Mouse (Mus musculus): Measurements from ENCODE around the gene Hif3a.
A peak's percentile ranks its signal among the peaks of the same experiment; 100 is the strongest.

Hif3a gene

DNA sequence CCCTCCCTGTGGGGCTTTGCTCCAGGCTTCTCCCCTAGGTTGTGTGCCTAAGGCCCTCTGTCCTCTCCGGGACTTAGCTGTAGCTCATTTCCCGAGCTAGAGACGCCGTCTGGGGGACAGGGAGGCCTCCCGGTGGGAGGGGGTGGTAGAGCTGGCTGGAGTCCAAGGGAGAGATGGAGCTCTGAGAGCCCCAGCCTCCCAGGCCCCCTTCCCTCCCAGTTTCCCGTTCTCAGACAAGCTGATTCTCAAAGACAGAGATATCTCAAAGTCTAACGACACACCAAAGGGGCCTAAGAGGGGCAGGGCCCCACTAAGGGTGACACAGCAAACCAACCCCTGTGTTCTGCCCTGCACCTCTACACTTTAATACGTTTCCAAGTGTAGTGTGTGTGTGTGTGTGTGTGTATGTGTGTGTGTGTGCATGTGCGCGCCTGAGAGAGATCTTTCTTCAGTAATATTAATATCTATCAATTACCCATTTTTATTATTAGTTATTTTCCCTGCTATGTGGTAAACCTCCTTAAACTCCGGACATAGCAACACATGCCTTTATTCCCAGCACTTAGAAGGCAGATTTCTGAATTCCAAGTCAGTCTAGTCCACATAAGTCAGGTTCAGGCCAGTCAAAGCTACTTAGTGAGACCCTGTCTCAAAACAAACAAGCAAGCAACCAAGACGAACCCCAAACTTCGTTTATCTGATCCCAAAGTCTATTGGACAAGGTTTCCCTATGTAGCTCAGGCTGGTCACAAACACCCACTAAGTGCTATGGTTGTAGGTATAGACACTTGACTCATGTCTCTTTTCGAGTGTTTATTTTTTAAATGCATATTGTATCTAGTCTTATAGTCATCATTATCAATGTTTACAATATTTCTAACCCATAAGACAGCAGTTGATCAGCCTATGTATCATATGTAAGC, 5.4 kb downstream of the Hif3a start:
- no peak for DNase-seq (ENCODE audit: low read depth, low spot score)

DNA sequence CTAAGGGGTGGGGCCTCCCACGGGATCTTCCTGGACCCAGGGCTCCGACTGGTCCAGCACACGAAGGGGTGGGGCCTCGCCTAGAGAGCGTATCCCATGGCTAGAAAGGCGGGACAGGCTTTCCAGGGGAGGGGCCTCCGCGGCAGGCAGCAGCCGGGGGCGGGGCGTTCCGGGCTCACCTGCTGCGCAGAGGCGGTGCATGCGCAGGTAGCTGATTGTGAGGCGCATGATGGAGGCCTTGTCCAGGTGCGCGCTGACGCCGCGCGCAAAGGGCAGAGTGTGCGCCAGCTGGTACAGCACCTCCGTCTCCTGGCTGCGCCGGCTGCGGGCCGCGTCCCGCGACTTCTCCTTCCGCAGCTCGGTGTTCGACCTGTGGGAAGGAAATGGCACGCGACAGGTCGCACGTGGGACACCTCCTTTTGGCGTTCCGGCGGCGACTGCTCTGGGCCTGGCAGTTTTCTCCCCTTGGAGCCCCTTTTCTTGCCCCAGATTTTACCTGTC, 6.1 kb downstream of the Hif3a start:
- DNase-seq (ENCODE audit: low read depth, low spot score): peak; percentile 93

DNA sequence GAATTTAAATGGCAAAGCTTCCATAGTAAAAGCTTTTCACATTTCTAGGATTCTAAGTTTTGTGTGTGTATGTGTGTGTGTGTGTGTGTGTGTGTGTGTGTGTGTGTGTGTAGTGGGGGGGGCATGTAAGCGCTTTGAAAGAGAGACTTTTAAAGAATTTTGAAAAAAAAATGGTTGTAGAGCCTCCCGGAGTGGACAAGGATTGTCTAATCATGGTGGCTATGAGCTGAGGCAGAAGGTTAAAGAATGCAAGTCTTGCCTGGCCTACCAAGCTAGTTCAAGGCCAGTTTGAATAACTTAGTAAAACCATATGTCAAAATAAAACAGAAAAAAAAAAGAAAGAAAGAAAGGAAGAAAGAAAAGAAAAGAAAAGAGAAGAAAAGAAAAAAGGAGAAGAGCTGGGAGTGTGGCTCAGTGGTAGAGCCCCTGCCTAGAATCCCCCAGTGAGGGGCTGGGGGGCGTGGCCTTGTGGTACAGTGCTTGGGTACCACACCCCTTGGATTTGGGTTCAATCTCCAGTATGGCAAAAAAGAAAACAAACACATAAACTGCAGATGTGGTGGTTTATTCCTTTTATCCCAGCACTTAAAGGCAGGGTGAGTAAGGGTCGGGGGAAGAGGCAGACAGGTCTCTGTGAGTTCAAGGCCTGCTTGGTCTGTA, 6.8 kb downstream of the Hif3a start:
- DNase-seq (ENCODE audit: low read depth, low spot score): no peak

DNA sequence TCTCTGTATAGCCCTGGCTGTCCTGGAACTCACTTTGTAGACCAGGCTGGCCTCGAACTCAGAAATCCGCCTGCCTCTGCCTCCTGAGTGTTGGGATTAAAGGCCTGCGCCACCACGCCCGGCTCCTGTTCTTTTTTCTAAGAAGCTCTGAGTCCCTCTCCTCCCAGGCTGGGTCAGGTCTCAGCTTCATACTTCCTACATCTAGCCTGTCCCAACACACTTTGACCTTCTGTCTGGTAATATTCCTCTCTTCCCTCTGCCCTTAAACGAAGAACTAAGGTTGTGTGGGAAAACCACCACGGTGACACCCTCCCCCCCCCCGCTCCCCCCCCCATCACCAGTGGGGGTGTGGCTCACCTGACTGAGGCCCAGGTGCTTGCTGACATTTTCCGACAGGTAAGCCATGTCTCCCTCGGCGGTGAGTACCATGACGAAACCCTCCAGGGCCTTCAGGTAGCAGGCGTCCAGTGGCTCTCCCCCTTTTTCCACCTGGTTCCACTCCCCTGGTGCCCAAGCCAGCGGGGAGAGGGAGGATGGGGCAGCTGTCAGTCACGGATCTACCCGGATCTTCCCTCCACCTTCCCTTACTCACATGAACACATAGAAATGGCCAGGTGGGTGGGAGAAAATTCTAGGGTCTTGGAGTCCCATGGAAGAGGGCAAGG, 7.8 kb downstream of the Hif3a start:
- no peak for DNase-seq (ENCODE audit: low read depth, low spot score)

DNA sequence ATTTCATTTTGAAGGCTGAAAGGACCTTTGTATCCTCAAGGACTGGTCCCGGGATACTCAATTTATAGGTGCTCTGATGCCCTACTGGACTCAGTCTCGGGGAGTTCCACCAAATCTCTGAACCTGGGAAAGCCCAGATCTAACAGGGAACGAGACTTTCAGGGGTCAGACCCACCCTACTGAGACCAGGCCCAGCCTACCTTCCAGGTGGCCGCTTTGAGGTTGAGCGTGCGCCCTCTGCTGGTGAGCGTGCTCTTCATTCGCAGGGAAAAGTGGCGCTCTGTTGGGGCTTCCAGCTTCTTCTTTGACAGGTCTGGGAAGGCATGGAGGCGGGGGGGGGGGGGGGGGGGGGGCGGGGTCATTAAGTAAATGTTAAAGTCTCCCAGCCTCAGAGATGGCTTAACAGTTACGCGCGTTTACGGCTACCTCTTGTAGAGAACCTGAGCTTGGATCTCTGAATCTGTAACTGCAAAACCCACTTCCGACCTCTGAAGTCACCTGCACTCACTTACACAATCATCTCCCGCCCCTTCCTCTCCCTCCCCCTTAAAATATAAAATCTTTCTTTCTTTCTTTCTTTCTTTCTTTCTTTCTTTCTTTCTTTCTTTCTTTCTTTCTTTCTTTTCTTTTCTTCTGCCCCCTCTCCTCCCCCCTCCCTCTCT, 11.2 kb downstream of the Hif3a start:
- peak; percentile 59 for DNase-seq (ENCODE audit: low read depth, low spot score)

DNA sequence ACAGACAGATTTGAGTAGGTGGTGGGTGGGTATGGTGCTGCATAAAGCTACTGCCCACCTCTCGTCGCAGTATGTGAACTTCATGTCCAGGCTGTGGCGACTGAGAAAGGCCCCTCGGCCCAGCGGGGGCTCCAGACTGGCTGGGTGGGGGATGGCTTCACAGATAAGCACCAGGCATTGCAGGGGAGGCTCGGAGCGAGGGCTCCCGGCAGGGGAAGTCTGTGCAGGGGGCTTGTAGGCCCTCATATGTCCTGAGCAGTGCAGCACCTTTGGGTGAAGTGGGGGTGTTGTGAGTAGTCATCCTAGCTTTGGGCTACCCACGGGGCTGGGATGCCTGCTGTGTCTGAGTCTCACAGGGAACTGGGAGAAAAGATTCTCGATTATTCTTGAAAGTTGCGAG, 11.7 kb downstream of the Hif3a start:
- no peak for DNase-seq (ENCODE audit: low read depth, low spot score)

DNA sequence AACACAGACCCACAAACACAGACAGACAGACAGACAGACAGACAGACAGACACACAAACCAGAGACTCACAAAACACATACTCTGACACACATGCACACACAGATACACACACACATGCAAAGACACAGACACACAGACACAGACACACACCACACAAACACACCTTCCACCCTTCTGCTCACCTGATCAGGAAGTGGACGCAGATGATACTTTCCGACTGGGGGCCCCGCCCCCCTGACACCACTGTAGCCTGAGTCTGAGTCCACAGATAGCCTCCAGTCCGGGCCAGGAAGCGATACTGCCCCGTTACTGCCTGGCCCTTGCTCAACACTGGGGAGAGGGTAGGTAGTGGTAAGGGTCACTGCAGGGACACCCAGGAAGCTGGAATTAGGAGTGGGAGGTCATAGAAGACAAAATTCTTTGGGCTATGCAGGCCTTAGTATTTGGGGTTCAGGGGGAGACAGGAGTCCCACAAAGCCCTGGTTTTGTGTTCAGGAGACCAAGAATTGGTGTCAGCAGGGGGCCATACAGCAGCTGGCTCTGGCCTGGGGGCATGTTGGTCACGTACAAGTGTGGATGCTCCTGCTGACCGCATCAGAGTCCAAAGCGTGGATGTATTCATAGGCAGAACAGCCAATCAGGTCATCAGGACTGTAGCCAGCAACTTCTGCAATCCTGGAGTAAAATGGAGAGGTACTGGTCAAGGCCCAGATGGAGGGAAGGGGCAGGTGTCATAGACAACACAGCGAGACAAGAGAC, 13.6 kb downstream of the Hif3a start:
- DNase-seq (ENCODE audit: low read depth, low spot score): no peak

DNA sequence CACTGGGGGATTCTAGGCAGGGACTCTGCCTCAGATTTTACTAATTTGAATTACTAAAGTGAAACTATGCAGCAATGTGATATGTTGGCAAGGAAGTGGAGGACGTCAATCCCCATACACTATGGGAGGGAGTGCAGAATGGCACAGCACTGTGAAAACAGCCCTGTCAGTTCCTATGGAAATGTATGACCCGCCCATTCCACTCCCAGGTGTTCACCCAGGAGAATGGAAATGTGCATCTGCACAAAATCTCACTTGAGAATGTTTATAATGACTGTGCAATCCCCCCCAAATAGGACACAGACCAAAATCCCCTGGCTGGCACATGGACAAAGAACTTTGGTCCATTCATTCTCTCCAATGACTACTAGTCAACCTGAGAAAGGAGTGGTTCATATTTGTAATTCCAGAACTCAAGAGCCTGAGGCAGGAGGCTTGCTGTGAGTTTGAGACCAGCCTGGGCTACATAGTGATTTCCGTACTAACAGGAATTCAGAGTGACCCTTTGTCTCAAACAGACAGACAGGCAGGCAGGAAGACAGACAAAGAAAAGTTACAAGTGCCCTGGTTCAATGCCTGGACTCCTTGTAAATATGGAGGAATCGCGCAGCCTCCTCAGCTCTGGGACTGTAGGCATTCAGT, 15.1 kb downstream of the Hif3a start:
- DNase-seq (ENCODE audit: low read depth, low spot score): no peak

DNA sequence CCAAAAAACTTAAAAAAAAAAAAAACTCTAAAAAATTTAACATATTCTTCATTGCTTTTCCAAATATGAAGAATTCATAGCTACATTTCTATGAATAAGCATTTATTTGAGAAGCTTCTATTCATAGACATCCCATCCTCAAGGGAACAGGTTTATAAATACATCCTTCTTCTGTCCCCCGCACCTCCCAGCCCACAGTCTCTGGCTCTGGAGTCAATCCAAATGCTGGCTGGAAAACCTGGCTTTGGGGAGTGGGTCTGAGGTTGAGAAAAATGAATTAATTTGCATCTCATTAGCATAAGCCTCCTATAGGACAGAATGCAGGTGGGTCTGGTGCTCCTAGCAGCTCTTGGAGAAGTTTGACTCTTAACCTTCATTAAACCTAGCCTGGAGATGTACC, 16.5 kb downstream of the Hif3a start:
- DNase-seq (ENCODE audit: low read depth, low spot score): no peak

DNA sequence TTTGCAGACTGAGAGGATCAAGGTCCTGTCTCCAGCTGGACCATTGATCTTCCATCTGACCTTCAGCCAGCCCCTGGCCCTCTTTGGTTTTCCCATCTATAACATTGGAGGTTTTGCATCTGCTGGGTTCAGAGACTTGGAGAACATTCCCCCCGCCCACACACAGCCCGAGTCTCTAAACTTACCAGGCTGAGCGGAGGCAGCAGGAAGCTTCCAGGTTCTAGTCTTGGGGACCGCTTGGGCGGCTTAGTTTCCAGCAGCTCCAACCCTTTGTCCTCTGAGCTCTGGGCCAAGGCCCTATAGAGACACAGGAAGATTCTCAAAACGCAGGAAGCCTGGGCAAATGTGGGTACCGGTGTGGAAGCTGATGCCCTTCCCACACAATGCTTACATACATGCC, 22.9 kb downstream of the Hif3a start:
- DNase-seq (ENCODE audit: low read depth, low spot score): no peak

DNA sequence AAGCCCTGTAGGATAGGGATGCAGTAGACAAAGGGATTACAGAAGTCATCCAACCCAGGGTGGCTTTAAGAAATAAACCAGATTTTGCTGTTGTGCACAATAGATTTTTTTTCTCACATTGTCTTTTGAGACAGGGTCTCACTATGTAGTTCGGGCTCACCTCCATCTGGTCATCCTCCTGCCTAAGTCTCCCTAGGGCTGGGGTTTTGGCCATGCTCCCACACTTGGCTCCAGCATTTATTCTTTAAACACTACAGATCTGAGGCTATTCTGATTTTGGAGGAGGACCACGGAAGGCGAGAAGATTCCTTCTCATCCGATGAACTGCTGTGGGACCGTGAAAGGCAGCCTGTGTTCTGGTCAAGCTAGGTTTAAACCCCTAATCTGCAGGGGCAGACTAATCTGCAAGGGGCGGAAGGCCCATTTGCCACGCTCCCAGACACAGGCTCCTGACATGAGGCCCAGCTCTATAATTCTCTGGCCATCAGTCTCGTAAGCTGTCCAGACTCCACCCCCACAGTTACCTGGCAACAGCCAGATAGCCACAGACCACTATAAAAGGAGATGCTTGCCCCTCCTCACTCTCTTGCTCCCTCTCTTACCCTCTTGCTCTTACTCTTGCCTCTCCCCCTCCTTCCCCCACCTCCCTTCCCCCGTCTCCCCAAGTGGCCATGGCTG, 24.1 kb downstream of the Hif3a start:
- DNase-seq (ENCODE audit: low read depth, low spot score): no peak

DNA sequence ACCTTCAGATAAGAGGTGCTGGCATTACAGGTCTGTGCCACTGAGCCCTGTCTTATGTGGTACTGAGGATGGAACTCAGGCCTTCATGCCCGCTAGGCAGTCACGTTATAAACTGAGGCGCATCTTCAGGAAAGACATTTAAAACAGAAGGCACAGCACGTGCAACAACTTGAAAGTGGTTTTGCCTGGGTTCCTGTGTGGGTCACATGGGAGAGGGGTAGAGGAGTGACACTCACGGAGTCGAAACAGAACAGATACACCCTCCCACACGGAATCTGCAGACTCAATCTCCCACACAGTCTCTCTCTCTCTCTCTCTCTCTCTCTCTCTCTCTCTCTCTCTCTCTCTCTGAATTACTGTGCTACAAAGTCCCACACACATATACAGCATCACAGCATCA, 32.0 kb downstream of the Hif3a start:
- no peak for DNase-seq (ENCODE audit: low read depth, low spot score)

DNA sequence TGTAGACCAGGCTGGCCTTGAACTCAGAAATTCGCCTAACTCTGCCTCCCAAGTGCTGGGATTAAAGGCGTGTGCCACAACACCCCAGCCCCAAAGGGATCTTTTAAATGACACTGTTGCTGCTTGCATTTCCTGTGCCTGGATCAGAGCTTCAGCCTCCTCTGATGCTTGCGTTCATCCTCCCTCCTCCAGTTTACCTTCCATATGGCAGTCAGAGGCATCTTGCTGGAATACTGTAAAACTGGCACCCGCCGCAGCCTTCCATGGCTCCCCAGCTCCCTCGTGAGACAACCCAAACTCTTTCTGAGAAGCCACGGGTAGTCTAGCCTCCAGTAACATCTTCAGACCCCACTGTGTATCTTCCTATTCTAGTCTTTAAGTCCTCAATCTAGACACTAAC, 33.3 kb downstream of the Hif3a start:
- no peak for DNase-seq (ENCODE audit: low read depth, low spot score)

DNA sequence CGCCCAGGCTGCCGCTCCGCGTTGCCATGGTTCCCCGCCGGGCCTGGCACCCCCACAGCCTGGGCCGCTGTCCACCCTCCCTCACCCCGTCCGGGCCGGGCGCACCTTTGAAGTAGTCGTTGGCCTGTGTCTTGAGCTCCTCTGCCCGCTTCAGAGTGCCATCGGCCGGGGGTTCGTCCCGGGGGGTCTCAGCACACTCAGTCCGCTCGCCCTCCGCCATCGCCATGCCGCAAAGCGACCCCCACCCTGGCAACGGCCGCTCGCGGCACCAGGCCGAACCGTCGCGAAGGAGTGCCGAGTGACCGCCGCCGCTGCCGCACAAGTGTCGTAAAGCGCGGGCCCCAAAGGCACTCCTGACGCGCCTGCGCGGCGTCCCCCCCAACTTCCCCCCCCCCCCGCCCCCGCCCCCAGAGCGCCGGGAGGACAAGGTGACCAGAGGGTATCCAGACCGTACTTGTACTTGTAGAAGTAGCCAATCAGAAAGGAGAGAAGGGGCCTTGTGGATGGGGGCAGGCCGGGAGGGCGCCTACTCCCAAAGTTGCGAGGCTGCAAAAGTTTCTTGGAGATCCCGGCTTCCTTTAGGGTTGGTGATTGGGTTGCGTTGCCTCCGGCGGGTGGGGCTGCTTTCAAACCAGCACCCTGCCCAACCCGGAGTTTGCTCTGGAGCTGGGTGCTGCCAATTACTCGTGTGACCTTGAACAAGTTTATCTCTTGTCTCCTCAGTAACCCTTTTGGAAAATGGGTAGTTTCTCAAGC, 34.5 kb downstream of the Hif3a start, which contains the start of gene Ppp5c:
Ppp5c (minus strand) TSS at position 337 of the 756 bp plus-strand sequence.
- peak; percentile 68 for DNase-seq (ENCODE audit: low read depth, low spot score)

DNA sequence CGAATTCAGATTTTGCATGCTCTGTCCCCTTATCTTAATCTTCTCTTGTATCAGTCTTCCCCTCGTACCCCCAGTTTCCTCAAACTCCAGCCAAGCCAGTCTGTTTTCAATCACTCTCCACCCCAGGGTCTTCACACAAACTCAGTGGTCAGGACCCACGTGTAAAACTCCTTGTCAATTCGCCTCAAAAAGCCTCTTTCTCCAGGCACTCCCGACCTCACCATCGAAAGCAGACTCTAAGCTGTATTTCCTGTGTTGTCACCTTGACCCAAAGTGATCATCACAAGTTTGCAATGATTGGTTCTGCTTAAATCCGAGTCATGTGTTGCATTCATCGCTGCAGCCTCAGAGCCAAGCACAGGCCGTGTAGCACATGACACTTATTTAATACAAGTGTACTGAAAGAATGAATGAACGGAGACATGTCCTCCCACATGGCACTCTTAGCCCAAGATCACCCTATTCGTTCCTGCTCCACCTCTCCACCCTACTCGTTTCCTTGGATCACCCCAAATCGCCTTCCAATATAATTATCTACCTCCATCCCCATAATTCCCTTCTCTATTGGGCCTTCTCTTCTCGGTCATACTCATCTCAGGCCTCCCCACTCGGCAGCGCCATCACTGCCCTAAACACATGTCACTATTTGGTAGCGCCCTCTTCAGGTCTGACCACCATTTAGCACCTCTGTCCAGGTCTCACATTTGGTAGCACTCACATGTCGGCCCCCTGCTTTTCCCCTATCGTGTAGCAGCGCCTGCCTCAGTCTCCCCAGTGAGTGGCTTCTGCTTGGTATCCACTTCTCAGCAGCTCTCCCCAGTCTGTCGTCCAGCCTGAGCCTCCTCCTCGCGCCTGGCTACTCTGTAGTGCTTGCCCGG, 35.3 kb downstream of the Hif3a start:
- peak; percentile 73 for DNase-seq (ENCODE audit: low read depth, low spot score)

DNA sequence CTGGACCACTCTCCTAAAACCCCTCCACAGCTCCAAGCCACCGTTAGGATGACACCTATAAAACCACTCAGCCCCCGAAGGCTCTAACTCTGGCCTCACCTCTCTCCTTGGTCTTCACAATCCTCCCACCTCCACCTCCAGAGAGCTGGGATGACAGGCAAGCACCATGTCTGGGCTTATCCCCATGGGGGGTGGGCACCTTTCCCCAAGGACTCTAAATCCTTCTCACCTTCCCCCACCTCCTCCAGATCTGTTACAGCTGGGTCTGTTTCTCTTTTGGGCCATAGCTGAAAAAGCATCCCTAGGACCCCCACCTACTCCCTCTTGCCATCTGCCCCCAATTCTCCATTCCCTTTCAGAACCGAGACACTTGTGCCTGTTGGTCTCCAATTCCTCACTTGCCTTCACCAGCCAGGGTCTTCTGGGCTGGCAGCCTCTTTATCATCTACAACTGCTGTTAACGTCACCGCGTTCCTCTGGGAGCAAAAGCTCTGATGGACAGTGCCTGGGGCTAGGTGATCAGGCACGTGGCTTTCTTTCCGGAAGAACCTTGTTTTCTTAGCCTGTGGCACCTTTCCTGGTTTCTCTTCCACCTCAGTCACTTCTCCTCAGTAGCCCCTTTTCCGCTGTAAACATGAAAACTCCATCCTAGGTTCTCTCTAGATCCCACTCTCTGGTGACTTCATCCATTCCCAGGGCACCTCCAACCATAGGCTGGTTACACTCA, 36.2 kb downstream of the Hif3a start:
- DNase-seq (ENCODE audit: low read depth, low spot score): no peak

DNA sequence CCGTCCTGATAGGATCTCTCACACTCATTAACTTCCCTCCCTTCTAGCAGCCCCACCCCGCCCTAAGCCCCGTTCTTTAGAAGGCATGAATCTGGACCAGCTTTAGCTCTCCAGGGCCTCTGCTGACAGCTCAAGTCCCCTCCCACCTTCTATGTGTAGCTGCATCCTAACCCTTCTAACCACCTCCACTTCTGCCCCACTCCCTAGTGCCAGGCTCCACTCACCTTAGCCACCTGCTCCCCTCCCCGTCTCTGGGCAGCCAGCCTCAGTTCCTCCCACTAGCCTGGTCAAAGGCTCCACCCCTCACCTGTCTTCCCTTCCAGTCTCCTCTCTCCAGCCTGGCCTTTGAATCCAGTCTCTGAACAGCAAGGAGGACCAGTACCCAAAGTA, 36.7 kb downstream of the Hif3a start:
- DNase-seq (ENCODE audit: low read depth, low spot score): no peak

Measured in WW6 (cell line).